Mouse (Mus musculus): Measurements from ENCODE around the gene Olfr888.

Gene Olfr888

DNA sequence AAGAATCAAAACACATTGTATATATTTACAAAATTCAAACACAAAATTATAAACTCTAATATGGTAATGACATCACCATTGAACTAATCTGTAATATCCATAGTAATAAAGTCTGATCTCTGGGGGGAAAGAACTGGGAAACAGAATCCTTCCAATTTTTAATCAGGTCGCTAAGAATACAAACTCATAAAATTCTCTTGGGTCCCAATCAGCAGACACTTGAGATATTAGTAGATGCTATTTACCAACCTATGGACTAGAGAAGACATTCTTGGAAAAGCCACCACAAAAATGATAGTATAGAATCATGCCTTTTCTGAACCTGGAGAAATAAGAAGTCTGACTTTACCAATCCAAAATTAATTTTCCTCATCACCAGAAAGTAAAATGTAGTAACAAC is at the start of gene Olfr888:
Gene Olfr888, plus strand, starts transcription at position 301 of the 400 bp plus-strand sequence.
- no peak for DNase-seq (ENCODE audit: low read depth in 2 of 2, low spot score in 2 of 2)

DNA sequence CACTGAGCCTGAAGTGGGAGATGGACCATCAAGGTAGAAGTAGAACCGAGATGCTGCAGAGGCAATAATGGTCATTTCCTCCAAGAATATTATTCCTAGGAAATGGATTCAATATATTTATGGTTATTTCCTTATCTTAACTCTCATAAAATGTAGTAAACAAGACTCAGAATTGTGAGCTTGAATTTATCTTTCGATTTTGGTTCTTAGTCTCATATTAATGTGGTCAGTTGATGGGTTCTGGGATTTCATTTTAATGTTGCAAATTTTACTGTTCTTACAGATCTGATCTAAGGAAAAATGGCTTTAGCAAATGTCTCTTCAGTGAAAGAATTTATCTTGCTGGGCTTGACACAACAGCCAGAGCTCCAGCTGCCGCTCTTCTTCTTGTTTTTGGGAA is 46.9 kb upstream of the Olfr888 start, which contains the start of gene Olfr885:
Gene Olfr885, plus strand, starts transcription at position 301 of the 400 bp plus-strand sequence.
- no peak for DNase-seq (ENCODE audit: low read depth in 2 of 2, low spot score in 2 of 2)

DNA sequence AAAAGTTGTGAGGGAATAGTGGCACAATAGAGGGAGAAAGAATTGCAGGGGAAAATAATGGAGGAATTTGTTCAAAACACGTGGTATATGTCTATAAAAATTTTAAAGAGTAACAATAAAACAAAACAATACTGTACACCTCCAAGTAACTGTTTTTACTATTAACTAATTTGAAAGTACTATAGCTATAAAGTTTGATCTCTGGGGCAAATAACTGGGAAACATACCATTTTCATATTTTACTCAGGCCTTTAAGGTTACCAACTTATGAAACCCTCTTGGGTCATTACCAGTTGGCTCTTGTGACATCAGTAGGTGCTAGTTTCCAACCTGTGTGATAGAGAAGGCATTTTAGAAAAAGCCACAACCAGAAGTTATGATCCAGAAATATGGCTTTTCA is 24.2 kb upstream of the Olfr888 start, which contains the start of gene Olfr887:
Gene Olfr887, plus strand, starts transcription at position 301 of the 400 bp plus-strand sequence.
- no peak for DNase-seq (ENCODE audit: low read depth in 2 of 2, low spot score in 2 of 2)

DNA sequence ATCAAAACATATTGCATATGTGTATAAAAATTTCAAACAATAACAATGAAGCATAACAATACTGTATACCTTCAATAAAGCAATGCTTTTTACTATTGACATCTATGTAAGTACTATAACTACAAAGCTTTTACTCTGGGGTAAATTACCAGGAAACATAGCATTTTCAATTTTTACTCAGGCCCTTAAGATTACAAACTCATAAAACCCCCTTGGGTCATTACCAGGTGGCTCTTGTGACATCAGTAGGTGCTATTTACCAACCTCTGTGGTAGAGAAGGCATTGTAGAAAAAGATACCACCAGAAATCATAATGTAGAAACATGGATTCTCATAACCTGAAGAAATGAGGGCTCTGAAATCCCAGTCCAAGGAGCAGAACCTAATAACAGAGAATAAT is 7.0 kb downstream of the Olfr888 start, which contains the start of gene Olfr889:
Gene Olfr889, plus strand, starts transcription at position 301 of the 400 bp plus-strand sequence.
- DNase-seq (ENCODE audit: low read depth in 2 of 2, low spot score in 2 of 2): no peak

DNA sequence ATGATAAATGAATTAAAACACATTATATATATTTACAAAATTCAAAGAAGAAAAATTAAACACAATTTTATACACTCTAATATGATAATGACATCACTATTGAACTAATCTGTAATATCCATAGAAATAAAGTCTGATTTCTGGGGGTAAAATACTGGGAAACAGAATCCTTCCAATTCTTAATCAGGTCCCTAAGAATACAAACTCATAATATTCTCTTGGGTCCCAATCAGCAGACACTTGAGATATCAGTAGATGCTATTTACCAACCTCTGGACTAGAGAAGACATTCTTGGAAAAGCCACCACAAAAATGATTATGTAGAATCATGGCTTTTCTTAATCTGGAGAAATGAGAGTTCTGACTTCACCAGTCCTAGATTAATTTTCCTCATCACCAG is 34.3 kb downstream of the Olfr888 start, which contains the start of gene Olfr890:
Gene Olfr890, plus strand, starts transcription at position 301 of the 400 bp plus-strand sequence.
- no peak for DNase-seq (ENCODE audit: low read depth in 2 of 2, low spot score in 2 of 2)

Measured in CD8-positive naive resting alpha-beta T cell, adult 2 months (primary cell).